Mouse (Mus musculus) MEL (cell line): Measurements from ENCODE around the gene Actr10.

ENCODE experiments used
- CTCF ChIP-seq, 3 experiments: IDR thresholded peaks in 2 of 3; conservative IDR thresholded peaks in 1 of 3; 2 replicates each; pipeline ENCODE4 v1.5.1; 2011 to 2012; ENCODE audit warnings: low read length in 3 of 3, low read depth in 2 of 3, mild to moderate bottlenecking in 2 of 3, improper control_type of control experiment in 1 of 3, inconsistent platforms in 1 of 3, mixed read lengths in 1 of 3, moderate library complexity in 1 of 3; ENCODE audit not compliant: control insufficient read depth in 1 of 3, insufficient read depth in 1 of 3, poor library complexity in 1 of 3, severe bottlenecking in 1 of 3
- MAX ChIP-seq: IDR thresholded peaks from 2 replicates; pipeline ENCODE4 v1.6.1; 2011; ENCODE audit warnings: low read length, improper control_type of control experiment
- MAZ ChIP-seq: IDR thresholded peaks from 2 replicates; pipeline ENCODE4 v1.6.1; 2012; ENCODE audit warnings: low read depth, mild to moderate bottlenecking, inconsistent platforms, low read length, improper control_type of control experiment
- MEF2A ChIP-seq: IDR thresholded peaks from 2 replicates; pipeline ENCODE4 v1.6.1; 2014; ENCODE audit warnings: low read depth, mild to moderate bottlenecking, inconsistent platforms, low read length, improper control_type of control experiment; ENCODE audit not compliant: poor library complexity, insufficient replicate concordance, severe bottlenecking; ENCODE audit errors: extremely low read depth
- MYC ChIP-seq: IDR thresholded peaks from 2 replicates; pipeline ENCODE4 v1.6.1; 2011; ENCODE audit warnings: low read depth, mild to moderate bottlenecking, low read length, improper control_type of control experiment, moderate library complexity
- NELFE ChIP-seq: IDR thresholded peaks from 2 replicates; pipeline ENCODE4 v1.6.1; 2011; ENCODE audit warnings: low read depth, low read length, improper control_type of control experiment
- POLR2AphosphoS5 ChIP-seq: IDR thresholded peaks from 2 replicates; pipeline ENCODE4 v1.6.1; 2012; ENCODE audit warnings: low read depth, borderline replicate concordance, mild to moderate bottlenecking, inconsistent platforms, low read length, moderate library complexity, mixed read lengths
- RCOR1 ChIP-seq: IDR thresholded peaks from 2 replicates; pipeline ENCODE4 v1.6.1; 2012; ENCODE audit warnings: low read depth, mild to moderate bottlenecking, inconsistent platforms, low read length, improper control_type of control experiment
- USF1 ChIP-seq: IDR thresholded peaks from 2 replicates; pipeline ENCODE4 v1.6.1; 2014; ENCODE audit warnings: low read depth, mild to moderate bottlenecking, inconsistent platforms, low read length, improper control_type of control experiment, moderate library complexity

- TF ChIP-seq MAX (no peak), CTCF (IDR thresholded peaks at IDR 0.05 in 2 of 3, conservative IDR thresholded peaks at IDR 0.05 in 1 of 3; ENCODE audit: control insufficient read depth in 1 of 3, insufficient read depth in 1 of 3, low read depth in 2 of 3, low read length in 3 of 3, poor library complexity in 1 of 3, severe bottlenecking in 1 of 3) (no peak), USF1 (no peak), RCOR1 (no peak), NELFE (no peak), MEF2A (no peak), POLR2AphosphoS5 (no peak), MAZ (no peak), MYC (no peak)
Measured at GRCm38 (mm10) chr12:70944181-70944580, 6.5 kb downstream of the Actr10 start.
